Mouse (Mus musculus): ENCODE measurements at regions not wholly inside any gene's neighbourhood (a gene's known extent, or its start where the extent isn't known, plus 50 kb on each side); places are given as distances from the start of the nearest gene placed in this dataset.

- WGBS: 100% methylated on average over 1 of the region's 1 CpGs
- H3K27ac ChIP-seq: no peak overlapping the region
- H3K4me2 ChIP-seq: no peak overlapping the region
- H3K4me3 ChIP-seq (replicated peaks): no peak overlapping the region
- no peak overlapping the region for H3K9ac ChIP-seq
- no peaks in the 10 kb centered on the region for H3K27me3 ChIP-seq (replicated peaks)
- no peaks in the 10 kb centered on the region for H3K4me1 ChIP-seq
- no peak for ATAC-seq (ENCODE audit: insufficient read depth, low FRiP score, low read depth)
- H3K36me3 ChIP-seq: no peaks in the 10 kb centered on the region
- no peaks in the 10 kb centered on the region for H3K9me3 ChIP-seq
Measured at GRCm38 (mm10) chr12:106674741-106675140, 664.7 kb downstream of the Vrk1 start.

DNA sequence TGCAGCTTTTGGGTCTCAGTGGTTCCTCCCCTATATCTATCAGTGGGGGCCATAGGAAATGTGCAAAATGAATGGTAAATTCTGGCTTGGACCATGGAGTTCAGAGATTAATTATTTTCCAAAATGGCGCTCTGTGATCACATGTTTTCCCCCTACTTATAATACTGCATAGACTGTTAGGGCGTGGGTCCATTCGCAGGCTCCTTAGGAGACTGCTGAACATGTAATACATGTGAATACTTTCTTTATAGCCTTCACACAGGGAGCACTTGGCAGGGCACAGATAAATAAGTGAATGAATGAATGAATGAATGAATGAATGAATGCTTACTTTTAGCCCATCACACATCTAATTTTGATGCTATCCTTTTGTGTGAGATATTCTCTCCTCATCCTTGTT, 666.1 kb downstream of the Vrk1 start:
- Histone ChIP-seq H3K36me3 (no peaks in the 10 kb centered on the region), H3K27me3 (replicated peaks) (no peaks in the 10 kb centered on the region), H3K4me3 (replicated peaks) (no peak overlapping the region), H3K4me2 (no peak overlapping the region), H3K9me3 (no peaks in the 10 kb centered on the region), H3K4me1 (no peaks in the 10 kb centered on the region), H3K27ac (no peak overlapping the region), H3K9ac (no peak overlapping the region)
- ATAC-seq (ENCODE audit: insufficient read depth, low FRiP score, low read depth): no peak
- 97% methylated on average over 3 of the region's 3 CpGs for WGBS

DNA sequence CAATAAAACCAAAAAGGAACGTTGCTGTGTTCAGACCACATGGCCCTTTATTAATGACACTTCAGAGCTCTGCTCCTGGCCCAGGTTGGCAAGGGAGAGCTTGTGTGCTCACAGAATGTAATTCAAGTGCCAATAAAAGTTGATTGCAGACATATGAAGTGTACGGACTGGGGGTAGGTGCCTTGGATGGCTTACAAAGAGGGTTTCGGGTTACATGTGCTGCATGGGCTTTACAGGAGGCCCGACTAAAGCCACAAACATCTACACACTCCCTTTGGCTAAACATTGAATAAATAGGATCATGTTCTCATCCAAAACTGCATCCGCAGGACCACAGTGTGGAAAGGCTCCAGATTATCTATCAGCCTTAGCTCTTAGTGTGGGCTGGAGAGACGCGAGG, 666.5 kb downstream of the Vrk1 start:
- 50% methylated on average over 7 of the region's 7 CpGs for WGBS
- Histone ChIP-seq H3K9me3 (no peaks in the 10 kb centered on the region), H3K27ac (no peak overlapping the region), H3K4me3 (replicated peaks) (no peak overlapping the region), H3K36me3 (no peaks in the 10 kb centered on the region), H3K4me1 (no peaks in the 10 kb centered on the region), H3K27me3 (replicated peaks) (no peaks in the 10 kb centered on the region), H3K4me2 (no peak overlapping the region), H3K9ac (no peak overlapping the region)
- ATAC-seq (ENCODE audit: insufficient read depth, low FRiP score, low read depth): no peak

GRCm38 (mm10) chr12:106685986-106686385, 676.0 kb downstream of the Vrk1 start:
- Histone ChIP-seq H3K4me2 (no peak overlapping the region), H3K9me3 (no peaks in the 10 kb centered on the region), H3K27me3 (replicated peaks) (no peaks in the 10 kb centered on the region), H3K27ac (no peak overlapping the region), H3K4me1 (no peaks in the 10 kb centered on the region), H3K4me3 (replicated peaks) (no peak overlapping the region), H3K9ac (no peak overlapping the region), H3K36me3 (no peaks in the 10 kb centered on the region)
- ATAC-seq (ENCODE audit: insufficient read depth, low FRiP score, low read depth): no peak
- WGBS: 71% methylated on average over 5 of the region's 5 CpGs

DNA sequence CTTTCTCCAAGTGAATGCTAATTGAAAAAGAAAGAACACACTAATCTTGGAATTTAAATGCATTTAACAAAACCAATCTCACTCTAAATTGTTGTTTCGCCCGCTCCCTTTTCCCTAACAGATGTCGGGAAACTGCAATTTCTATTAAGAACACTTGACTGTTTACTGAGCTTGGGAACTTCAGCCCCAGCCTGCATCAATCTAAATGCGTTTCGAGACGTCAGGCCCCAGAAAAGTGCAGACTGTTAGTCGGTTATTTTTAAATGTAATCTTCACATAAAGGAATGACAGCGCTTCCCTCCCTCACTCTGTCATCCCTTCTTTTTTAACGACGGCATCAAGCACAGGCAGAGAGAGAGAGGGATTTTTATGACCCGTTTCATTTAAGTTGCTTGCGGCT, 677.7 kb downstream of the Vrk1 start:
- no peak overlapping the region for H3K27ac ChIP-seq
- 24% methylated on average over 12 of the region's 12 CpGs for WGBS
- H3K36me3 ChIP-seq: no peaks in the 10 kb centered on the region
- no peak for ATAC-seq (ENCODE audit: insufficient read depth, low FRiP score, low read depth)
- H3K27me3 ChIP-seq (replicated peaks): no peaks in the 10 kb centered on the region
- H3K4me1 ChIP-seq: no peaks in the 10 kb centered on the region
- H3K9ac ChIP-seq: no peak overlapping the region
- no peak overlapping the region for H3K4me2 ChIP-seq
- H3K9me3 ChIP-seq: no peaks in the 10 kb centered on the region
- H3K4me3 ChIP-seq (replicated peaks): no peak overlapping the region

- no peak overlapping the region for H3K4me2 ChIP-seq
- no peak for ATAC-seq (ENCODE audit: insufficient read depth, low FRiP score, low read depth)
- H3K9ac ChIP-seq: no peak overlapping the region
- H3K27me3 ChIP-seq (replicated peaks): no peaks in the 10 kb centered on the region
- H3K4me3 ChIP-seq (replicated peaks): no peak overlapping the region
- no peak overlapping the region for H3K27ac ChIP-seq
- no peaks in the 10 kb centered on the region for H3K9me3 ChIP-seq
- 77% methylated on average over 17 of the region's 17 CpGs for WGBS
- H3K4me1 ChIP-seq: no peaks in the 10 kb centered on the region
- H3K36me3 ChIP-seq: no peaks in the 10 kb centered on the region
Measured at GRCm38 (mm10) chr12:106688156-106688740, 678.2 kb downstream of the Vrk1 start.

- Histone ChIP-seq H3K4me2 (no peak overlapping the region), H3K27ac (no peak overlapping the region), H3K9me3 (no peaks in the 10 kb centered on the region), H3K4me3 (replicated peaks) (no peak overlapping the region), H3K4me1 (no peaks in the 10 kb centered on the region), H3K27me3 (replicated peaks) (no peaks in the 10 kb centered on the region), H3K9ac (no peak overlapping the region), H3K36me3 (no peaks in the 10 kb centered on the region)
- WGBS: 90% methylated on average over 5 of the region's 5 CpGs
- no peak for ATAC-seq (ENCODE audit: insufficient read depth, low FRiP score, low read depth)
Measured at GRCm38 (mm10) chr12:106702958-106703357, 692.9 kb downstream of the Vrk1 start.

- Histone ChIP-seq H3K36me3 (no peaks in the 10 kb centered on the region), H3K27me3 (replicated peaks) (no peaks in the 10 kb centered on the region), H3K27ac (no peak overlapping the region), H3K4me3 (replicated peaks) (no peak overlapping the region), H3K9me3 (no peaks in the 10 kb centered on the region), H3K4me2 (no peak overlapping the region), H3K4me1 (no peaks in the 10 kb centered on the region), H3K9ac (no peak overlapping the region)
- 58% methylated on average over 9 of the region's 9 CpGs for WGBS
- ATAC-seq (ENCODE audit: insufficient read depth, low FRiP score, low read depth): no peak
Measured at GRCm38 (mm10) chr12:106721271-106722009, 711.4 kb downstream of the Vrk1 start.

- Histone ChIP-seq H3K4me3 (replicated peaks) (no peak overlapping the region), H3K4me2 (no peak overlapping the region), H3K9me3 (no peaks in the 10 kb centered on the region), H3K27me3 (replicated peaks) (no peaks in the 10 kb centered on the region), H3K36me3 (no peaks in the 10 kb centered on the region), H3K27ac (no peak overlapping the region), H3K9ac (no peak overlapping the region), H3K4me1 (no peaks in the 10 kb centered on the region)
- WGBS: 71% methylated on average over 2 of the region's 2 CpGs
- ATAC-seq (ENCODE audit: insufficient read depth, low FRiP score, low read depth): no peak
Measured at GRCm38 (mm10) chr12:106722010-106722362, 712.0 kb downstream of the Vrk1 start.

DNA sequence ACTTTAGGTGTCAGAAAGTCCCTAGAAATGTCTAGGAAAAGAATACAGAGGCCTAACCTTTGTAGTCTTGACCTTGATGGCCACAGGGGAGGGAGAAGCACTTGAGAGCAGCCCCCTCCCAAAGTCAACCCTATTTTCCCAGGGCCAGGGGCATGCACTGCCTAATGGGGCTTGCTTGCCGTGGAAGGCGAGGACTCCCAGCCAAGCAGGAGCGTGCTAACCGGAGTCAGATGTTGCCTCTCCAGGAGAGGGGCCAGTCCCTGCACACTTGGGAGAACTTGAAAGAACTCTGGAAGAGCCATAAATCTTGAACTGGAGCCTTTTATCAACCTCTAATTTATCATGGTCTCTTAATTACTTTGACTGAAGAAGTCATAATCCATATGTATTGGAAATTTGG, 712.7 kb downstream of the Vrk1 start:
- Histone ChIP-seq H3K36me3 (no peaks in the 10 kb centered on the region), H3K4me3 (replicated peaks) (no peak overlapping the region), H3K9me3 (no peaks in the 10 kb centered on the region), H3K4me1 (no peaks in the 10 kb centered on the region), H3K4me2 (no peak overlapping the region), H3K9ac (no peak overlapping the region), H3K27ac (no peak overlapping the region), H3K27me3 (replicated peaks) (no peaks in the 10 kb centered on the region)
- no peak for ATAC-seq (ENCODE audit: insufficient read depth, low FRiP score, low read depth)
- WGBS: 74% methylated on average over 4 of the region's 4 CpGs

DNA sequence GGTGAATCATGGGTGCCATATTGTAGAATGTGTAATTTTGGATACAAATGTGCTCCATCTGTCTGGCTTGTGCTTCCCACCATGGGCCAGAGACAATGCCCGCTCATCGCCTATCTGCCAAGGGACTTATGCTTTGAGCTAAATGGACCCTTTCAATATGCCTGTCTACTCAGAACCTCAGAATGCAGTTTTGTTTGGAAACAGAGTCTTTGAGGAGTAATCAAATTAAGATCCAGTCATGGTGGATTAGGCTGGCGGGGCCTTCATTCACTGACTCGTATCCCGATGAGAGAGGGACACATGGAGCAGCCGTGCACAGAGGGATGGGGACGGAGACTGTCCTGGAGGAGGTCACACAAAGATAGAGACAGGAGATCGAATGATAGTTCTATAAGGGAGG, 716.9 kb downstream of the Vrk1 start:
- Histone ChIP-seq H3K9me3 (no peaks in the 10 kb centered on the region), H3K4me1 (no peaks in the 10 kb centered on the region), H3K27ac (no peak overlapping the region), H3K4me3 (replicated peaks) (no peak overlapping the region), H3K27me3 (replicated peaks) (no peaks in the 10 kb centered on the region), H3K9ac (no peak overlapping the region), H3K36me3 (no peaks in the 10 kb centered on the region), H3K4me2 (no peak overlapping the region)
- ATAC-seq (ENCODE audit: insufficient read depth, low FRiP score, low read depth): no peak
- WGBS: 93% methylated on average over 8 of the region's 8 CpGs

GRCm38 (mm10) chr12:106727486-106727885, 717.5 kb downstream of the Vrk1 start:
- ATAC-seq (ENCODE audit: insufficient read depth, low FRiP score, low read depth): no peak
- Histone ChIP-seq H3K4me1 (no peaks in the 10 kb centered on the region), H3K9me3 (no peaks in the 10 kb centered on the region), H3K9ac (no peak overlapping the region), H3K4me3 (replicated peaks) (no peak overlapping the region), H3K4me2 (no peak overlapping the region), H3K27me3 (replicated peaks) (no peaks in the 10 kb centered on the region), H3K36me3 (no peaks in the 10 kb centered on the region), H3K27ac (no peak overlapping the region)
- WGBS: 86% methylated on average over 3 of the region's 3 CpGs

DNA sequence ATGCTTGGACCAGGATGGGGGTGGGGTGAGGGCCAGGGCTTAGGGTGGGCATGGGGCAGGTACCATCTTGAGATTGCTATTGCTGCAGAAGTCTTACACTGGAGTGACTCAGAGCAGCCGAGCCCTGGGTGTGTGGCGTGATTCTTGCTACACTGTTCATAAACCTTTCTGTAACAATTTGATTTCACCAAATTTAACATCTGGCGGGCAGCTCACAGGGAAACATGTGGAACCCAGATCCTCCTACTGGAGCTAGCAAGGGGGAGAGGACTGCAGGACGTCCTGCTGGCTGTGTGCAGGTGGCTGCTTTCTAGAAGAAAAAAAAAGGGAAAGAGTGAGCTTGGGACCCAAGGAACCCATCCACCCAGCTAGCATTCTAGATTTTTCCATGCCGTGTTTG, 719.7 kb downstream of the Vrk1 start:
- H3K9me3 ChIP-seq: no peaks in the 10 kb centered on the region
- WGBS: 76% methylated on average over 5 of the region's 5 CpGs
- H3K27ac ChIP-seq: no peak overlapping the region
- H3K9ac ChIP-seq: no peak overlapping the region
- H3K27me3 ChIP-seq (replicated peaks): no peaks in the 10 kb centered on the region
- H3K4me1 ChIP-seq: no peaks in the 10 kb centered on the region
- ATAC-seq (ENCODE audit: insufficient read depth, low FRiP score, low read depth): no peak
- H3K4me3 ChIP-seq (replicated peaks): no peak overlapping the region
- H3K36me3 ChIP-seq: no peaks in the 10 kb centered on the region
- no peak overlapping the region for H3K4me2 ChIP-seq
